Mouse (Mus musculus) bone marrow, adult 2 months (tissue): Measurements from ENCODE around the gene Rab3il1. TPM values are rescaled to one million over a fixed set of nuclear protein-coding genes. Genes with fewer than 3 reads are reported as not detected.

Experiments used
- H3K27ac ChIP-seq: fragments of 200-500 bp; 2 replicates; pipeline ENCODE4 v1.5.1; 2012; ENCODE audit warnings: low read depth, mild to moderate bottlenecking, control low read depth, inconsistent platforms, low read length; ENCODE audit not compliant: control insufficient read depth, poor library complexity, insufficient read depth
- H3K4me1 ChIP-seq: fragments of 200-500 bp; 2 replicates; pipeline ENCODE4 v1.6.1; 2011; ENCODE audit warnings: low read length; ENCODE audit not compliant: control insufficient read depth, insufficient read depth
- H3K4me3 ChIP-seq: fragments of 200-500 bp; replicated peaks from 2 replicates; pipeline ENCODE3; 2011; ENCODE audit warnings: mild to moderate bottlenecking, low read depth, low read length, control low read depth; ENCODE audit not compliant: control insufficient read depth
- CTCF ChIP-seq: fragments of 200-500 bp; IDR thresholded peaks from 2 replicates; pipeline ENCODE4 v1.5.1; 2011; ENCODE audit warnings: low read length, control low read depth; ENCODE audit not compliant: control insufficient read depth, insufficient read depth
- POLR2A ChIP-seq: fragments of 200-500 bp; IDR thresholded peaks from 2 replicates; pipeline ENCODE4 v1.6.1; 2011; ENCODE audit warnings: low read depth, mild to moderate bottlenecking, control low read depth, low read length, borderline replicate concordance; ENCODE audit not compliant: control insufficient read depth
- WGBS: fragments of 180-500 bp; shearing (Covaris S2); methylation state at CpG from one replicate; pipeline ENCODE4 v1.1.7; 2018; 5-methylcytosine and 5-hydroxymethylcytosine counted together
- polyA plus RNA-seq: library from polyadenylated mRNA; stranded (reverse); fragments of >200 nt; gene quantifications from 2 replicates; pipeline ENCODE4 v1.2.4, GENCODE M21; 2011; ENCODE audit warnings: low replicate concordance; ENCODE audit not compliant: missing spikeins, insufficient read depth, insufficient read length

Gene Rab3il1
- polyA plus RNA-seq, 1 experiment, result 115 TPM

DNA sequence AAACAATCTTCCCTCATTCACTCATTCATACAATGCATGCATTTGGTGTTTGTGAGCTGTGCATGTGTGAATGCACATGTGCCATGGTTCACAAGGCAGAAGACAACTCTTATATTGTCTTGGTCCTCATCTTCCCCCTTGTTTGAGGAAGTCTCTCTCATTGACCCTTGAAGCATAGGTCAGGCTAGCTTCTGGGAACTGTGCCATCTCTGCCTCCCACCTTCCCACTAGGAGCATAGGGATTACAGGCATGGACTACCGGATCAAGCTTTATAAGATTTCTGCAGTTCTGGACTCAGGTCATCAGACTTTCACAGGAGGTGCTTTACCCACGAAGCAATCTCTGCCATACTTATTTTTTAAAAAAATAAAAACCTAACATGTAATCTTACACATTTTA, 36.1 kb downstream of the Rab3il1 start:
- Histone ChIP-seq H3K27ac (no peak overlapping the region), H3K4me1 (peaks cover 2% of the 10 kb centered on the region; the same call in 1 of the 2 replicates), H3K4me3 (no peak overlapping the region)
- 92% methylated on average over 2 of the region's 2 CpGs for WGBS
- TF ChIP-seq CTCF (no peak), POLR2A (no peak)

GRCm38 (mm10) chr19:10038364-10038763, 36.9 kb downstream of the Rab3il1 start:
- no peak overlapping the region for H3K4me3 ChIP-seq
- H3K27ac ChIP-seq, result no peak overlapping the region
- TF ChIP-seq CTCF (no peak), POLR2A (no peak)
- WGBS, result 92% methylated on average over 3 of the region's 3 CpGs
- H3K4me1 ChIP-seq, result peaks cover 2% of the 10 kb centered on the region; the same call in 1 of the 2 replicates

DNA sequence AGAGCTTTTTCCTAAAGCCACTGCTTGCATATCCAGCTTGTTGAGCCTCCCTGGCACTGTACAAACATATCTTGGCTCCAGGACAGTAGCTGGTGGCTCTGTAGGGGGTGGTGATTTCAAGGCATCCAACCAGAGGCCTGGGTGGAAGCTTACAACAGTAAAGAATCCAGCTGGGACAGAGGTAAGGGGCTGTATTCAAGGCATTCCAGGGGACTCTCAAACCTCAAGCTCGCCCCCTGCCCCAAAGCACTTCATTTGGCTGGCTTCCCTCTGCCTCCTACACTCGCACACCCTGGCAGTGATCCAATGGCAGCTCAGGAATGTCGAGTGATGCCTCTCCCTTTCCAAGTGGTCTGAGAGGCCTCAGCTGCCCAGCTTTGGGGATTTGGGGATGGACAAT, 37.4 kb downstream of the Rab3il1 start:
- H3K4me1 ChIP-seq, result peaks cover 2% of the 10 kb centered on the region; the same call in 1 of the 2 replicates
- no peak overlapping the region for H3K27ac ChIP-seq
- H3K4me3 ChIP-seq, result no peak overlapping the region
- no peak for TF ChIP-seq CTCF
- no peak for TF ChIP-seq POLR2A
- 64% methylated on average over 3 of the region's 3 CpGs for WGBS

GRCm38 (mm10) chr19:10039615-10040014, 38.1 kb downstream of the Rab3il1 start:
- H3K4me1 ChIP-seq, result peaks cover 2% of the 10 kb centered on the region; the same call in 1 of the 2 replicates
- 0 out of 2 replicates have a peak, but pooled peaks have one; percentile 22 for TF ChIP-seq CTCF
- TF ChIP-seq POLR2A, result no peak
- no peak overlapping the region for H3K4me3 ChIP-seq
- H3K27ac ChIP-seq, result no peak overlapping the region
- 60% methylated on average over 2 of the region's 2 CpGs for WGBS

- TF ChIP-seq CTCF (no peak), POLR2A (no peak)
- WGBS, result 22% methylated on average over 20 of the region's 20 CpGs
- H3K4me1 ChIP-seq, result peaks cover 2% of the 10 kb centered on the region
- no peak overlapping the region for H3K4me3 ChIP-seq
- no peak overlapping the region for H3K27ac ChIP-seq
Observed at GRCm38 (mm10) chr19:10040866-10041387, 39.5 kb downstream of the Rab3il1 start.

GRCm38 (mm10) chr19:10041388-10042148, 40.1 kb downstream of the Rab3il1 start, which contains the start of gene Fads3:
Gene Fads3, plus strand, starts transcription at chr19:10041569.
- H3K4me1 ChIP-seq, result peaks cover 2% of the 10 kb centered on the region
- no peak for TF ChIP-seq CTCF
- TF ChIP-seq POLR2A, result peak; percentile 53; the same call in 1 of the 2 replicates
- H3K27ac ChIP-seq, result peak within 1 kb of the TSS; percentile 72
- 1% methylated on average over 69 of the region's 69 CpGs for WGBS
- peak within 1 kb of the TSS; percentile 60 for H3K4me3 ChIP-seq

DNA sequence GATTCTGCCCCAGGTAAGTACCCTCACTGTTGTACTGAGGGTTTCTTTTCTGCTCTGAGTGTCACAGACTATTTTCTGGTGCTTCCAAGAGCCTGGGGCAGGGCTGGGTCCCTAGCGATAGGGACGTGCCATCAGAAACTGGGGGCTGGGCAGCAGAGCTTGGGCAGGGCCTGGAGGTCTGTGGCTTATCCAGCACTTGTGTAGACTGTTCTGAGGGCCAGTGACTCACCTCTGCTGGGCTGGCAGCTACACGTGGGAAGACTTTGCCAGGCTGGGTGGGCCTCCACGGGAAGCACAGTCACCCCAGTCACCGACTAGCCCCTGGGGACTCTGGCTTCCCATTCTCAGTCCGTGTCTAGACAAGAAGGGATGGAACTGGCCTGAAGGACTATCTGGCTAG, 40.8 kb downstream of the Rab3il1 start:
- no peak for TF ChIP-seq POLR2A
- no peak for TF ChIP-seq CTCF
- peak overlapping the region; percentile 20 for H3K4me3 ChIP-seq
- 39% methylated on average over 6 of the region's 6 CpGs for WGBS
- H3K4me1 ChIP-seq, result peaks cover 6% of the 10 kb centered on the region
- H3K27ac ChIP-seq, result no peak overlapping the region

DNA sequence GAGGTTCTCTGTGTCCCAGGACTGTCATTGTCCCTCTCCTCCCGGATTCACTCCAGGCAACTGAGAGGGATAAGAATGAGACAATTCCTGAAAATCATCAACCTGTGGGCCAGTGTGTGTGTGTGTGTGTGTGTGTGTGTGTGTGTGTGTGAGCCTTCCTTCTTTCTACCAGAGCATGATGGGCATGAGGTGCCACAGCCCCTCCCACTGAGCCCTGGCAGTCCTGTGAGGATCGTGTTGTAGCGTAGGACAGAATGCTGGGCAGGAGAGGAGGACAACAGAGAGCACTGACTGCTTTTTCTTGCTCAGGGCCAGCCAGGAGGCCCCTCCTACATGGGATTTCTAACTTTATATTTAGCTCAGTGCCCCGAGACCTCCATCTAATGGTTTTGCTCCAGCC, 41.3 kb downstream of the Rab3il1 start:
- TF ChIP-seq CTCF, result no peak
- TF ChIP-seq POLR2A, result no peak
- H3K4me3 ChIP-seq, result no peak overlapping the region
- H3K4me1 ChIP-seq, result peaks cover 6% of the 10 kb centered on the region
- 69% methylated on average over 4 of the region's 4 CpGs for whole genome bisulfite sequencing
- H3K27ac ChIP-seq, result no peak overlapping the region

GRCm38 (mm10) chr19:10043643-10044042, 42.2 kb downstream of the Rab3il1 start:
- Histone ChIP-seq H3K4me1 (peaks cover 6% of the 10 kb centered on the region), H3K27ac (no peak overlapping the region), H3K4me3 (no peak overlapping the region)
- TF ChIP-seq CTCF (no peak), POLR2A (no peak)
